Mouse (Mus musculus): Measurements from ENCODE around the gene Hpcal1. TPM values are rescaled to one million over a fixed set of nuclear protein-coding genes. Genes with fewer than 3 reads are reported as not detected.

The Hpcal1 gene
- polyA plus RNA-seq, 1 experiment from 2014 or later: 64.1 TPM

DNA sequence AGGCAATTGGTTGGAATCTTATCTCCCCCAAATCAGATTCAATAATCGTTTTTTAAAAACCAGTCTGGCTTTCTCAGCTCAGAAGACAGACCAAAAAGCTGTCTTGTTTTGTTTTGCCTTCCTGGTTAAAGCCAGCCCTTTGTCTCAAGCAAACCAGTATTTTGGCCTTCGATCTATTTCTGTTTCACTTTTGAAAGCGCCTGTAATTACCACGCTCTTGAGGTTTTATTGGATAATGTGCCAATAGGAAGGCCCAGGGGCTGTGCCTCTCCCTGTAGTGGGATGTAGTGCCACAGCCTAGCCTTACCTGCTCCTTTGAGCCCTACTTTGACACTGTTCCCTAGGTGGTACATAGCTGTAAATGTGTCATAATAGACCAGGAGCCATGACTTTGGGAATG lies 2.3 kb downstream of the Hpcal1 start:
- H3K4me2 ChIP-seq (ENCODE audit: low read depth, low read length): peak overlapping the region; percentile 91
- 58% methylated on average over 4 of the region's 4 CpGs for WGBS
- no peak overlapping the region for H3K27ac ChIP-seq (ENCODE audit: low read length)
- peaks cover 25% of the 10 kb centered on the region for H3K4me1 ChIP-seq (ENCODE audit: control insufficient read depth, insufficient read depth, low read length)
- peak overlapping the region; percentile 63; the same call in 1 of the 2 replicates for H3K4me3 ChIP-seq (replicated peaks; ENCODE audit: low read length)
- no peaks in the 10 kb centered on the region for H3K9me3 ChIP-seq (replicated peaks; ENCODE audit: control insufficient read depth, low read length)
- no peak for ATAC-seq (ENCODE audit: insufficient read depth, low FRiP score)
- no peaks in the 10 kb centered on the region for H3K27me3 ChIP-seq (ENCODE audit: control insufficient read depth, insufficient read depth, low read length)
- H3K9ac ChIP-seq (ENCODE audit: low read length): no peak overlapping the region
- no peaks in the 10 kb centered on the region for H3K36me3 ChIP-seq (ENCODE audit: control insufficient read depth, insufficient read depth, low read length)

DNA sequence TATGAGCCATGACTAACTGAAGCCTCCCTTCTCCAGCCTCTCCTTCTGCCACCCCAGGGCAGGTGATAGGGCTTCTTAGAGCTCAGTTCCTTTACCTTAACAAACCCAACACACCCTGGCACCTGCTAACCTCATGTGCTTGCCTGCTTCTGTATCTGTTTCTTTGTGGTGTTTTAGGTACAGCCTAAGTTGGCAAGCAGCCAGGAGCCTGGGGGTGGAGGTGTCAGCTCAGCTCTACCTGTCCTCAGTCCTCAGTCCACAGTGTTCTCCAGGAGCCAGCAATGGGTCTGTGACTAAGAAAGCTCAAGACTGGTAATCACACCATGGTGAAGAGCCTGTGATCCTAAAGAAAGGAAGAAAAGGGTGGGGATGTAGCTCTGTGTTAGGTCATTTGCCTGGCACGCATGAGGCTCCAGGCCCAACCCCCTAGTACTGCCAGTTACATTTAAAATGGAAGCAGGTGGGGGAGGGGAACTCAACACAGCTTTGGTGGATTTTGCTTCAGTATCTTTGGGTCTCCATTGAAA lies 4.0 kb downstream of the Hpcal1 start:
- no peak overlapping the region for H3K4me2 ChIP-seq (ENCODE audit: low read depth, low read length)
- H3K9me3 ChIP-seq (replicated peaks; ENCODE audit: control insufficient read depth, low read length): no peaks in the 10 kb centered on the region
- H3K9ac ChIP-seq (ENCODE audit: low read length): no peak overlapping the region
- H3K4me3 ChIP-seq (replicated peaks; ENCODE audit: low read length): no peak overlapping the region
- WGBS: 61% methylated on average over 1 of the region's 1 CpGs
- H3K27ac ChIP-seq (ENCODE audit: low read length): peak overlapping the region; percentile 2; the same call in 1 of the 2 replicates
- H3K27me3 ChIP-seq (ENCODE audit: control insufficient read depth, insufficient read depth, low read length): no peaks in the 10 kb centered on the region
- H3K36me3 ChIP-seq (ENCODE audit: control insufficient read depth, insufficient read depth, low read length): no peaks in the 10 kb centered on the region
- H3K4me1 ChIP-seq (ENCODE audit: control insufficient read depth, insufficient read depth, low read length): peaks cover 36% of the 10 kb centered on the region
- no peak for ATAC-seq (ENCODE audit: insufficient read depth, low FRiP score)

DNA sequence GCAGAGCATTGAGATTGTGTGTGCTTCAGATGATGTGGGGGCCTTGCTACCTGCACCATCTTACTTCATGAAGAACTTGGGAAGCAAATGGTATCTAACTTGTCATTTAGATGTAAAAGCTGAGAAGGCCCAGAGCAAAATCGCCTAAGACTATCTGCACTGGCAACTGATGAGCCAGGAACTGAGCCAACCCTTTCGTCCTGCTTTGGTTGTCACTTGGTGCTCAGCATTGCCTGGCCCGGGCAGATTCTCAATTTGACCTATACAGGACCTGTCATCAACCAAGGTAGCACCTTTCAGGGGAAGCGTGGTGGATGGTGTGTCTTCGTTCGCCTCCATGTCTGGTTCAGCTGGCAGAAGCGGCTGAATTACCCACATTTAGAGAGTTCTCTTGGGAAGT lies 5.7 kb downstream of the Hpcal1 start:
- Histone ChIP-seq H3K27me3 (ENCODE audit: control insufficient read depth, insufficient read depth, low read length) (no peaks in the 10 kb centered on the region), H3K4me2 (ENCODE audit: low read depth, low read length) (no peak overlapping the region), H3K27ac (ENCODE audit: low read length) (no peak overlapping the region), H3K4me3 (replicated peaks; ENCODE audit: low read length) (no peak overlapping the region), H3K36me3 (ENCODE audit: control insufficient read depth, insufficient read depth, low read length) (no peaks in the 10 kb centered on the region), H3K9me3 (replicated peaks; ENCODE audit: control insufficient read depth, low read length) (no peaks in the 10 kb centered on the region), H3K9ac (ENCODE audit: low read length) (no peak overlapping the region), H3K4me1 (ENCODE audit: control insufficient read depth, insufficient read depth, low read length) (peaks cover 51% of the 10 kb centered on the region)
- WGBS: 91% methylated on average over 7 of the region's 7 CpGs
- no peak for ATAC-seq (ENCODE audit: insufficient read depth, low FRiP score)

DNA sequence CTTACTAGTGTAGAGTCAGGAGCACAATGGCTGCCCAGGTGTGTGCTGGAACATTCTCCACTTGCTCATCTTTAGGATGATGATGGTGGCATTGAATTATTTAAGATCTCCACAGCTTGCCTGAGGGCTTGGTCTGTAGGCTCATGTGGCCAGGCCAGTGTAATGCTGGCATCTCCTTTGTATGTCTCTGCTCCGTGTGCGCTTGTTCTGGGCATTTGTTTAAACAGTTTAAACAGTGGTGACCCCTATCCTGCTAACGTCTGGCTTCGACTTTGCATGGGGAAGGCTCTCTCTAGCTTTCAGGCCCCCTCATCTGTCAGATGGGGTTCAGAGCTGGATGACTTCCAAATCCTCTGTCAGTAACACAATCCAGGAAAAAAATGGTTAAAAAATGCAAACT lies 8.3 kb downstream of the Hpcal1 start:
- ATAC-seq (ENCODE audit: insufficient read depth, low FRiP score): no peak
- Histone ChIP-seq H3K4me2 (ENCODE audit: low read depth, low read length) (no peak overlapping the region), H3K9ac (ENCODE audit: low read length) (no peak overlapping the region), H3K27ac (ENCODE audit: low read length) (no peak overlapping the region), H3K36me3 (ENCODE audit: control insufficient read depth, insufficient read depth, low read length) (no peaks in the 10 kb centered on the region), H3K9me3 (replicated peaks; ENCODE audit: control insufficient read depth, low read length) (no peaks in the 10 kb centered on the region), H3K27me3 (ENCODE audit: control insufficient read depth, insufficient read depth, low read length) (no peaks in the 10 kb centered on the region), H3K4me1 (ENCODE audit: control insufficient read depth, insufficient read depth, low read length) (peaks cover 47% of the 10 kb centered on the region), H3K4me3 (replicated peaks; ENCODE audit: low read length) (no peak overlapping the region)
- 13% methylated on average over 4 of the region's 4 CpGs for WGBS

DNA sequence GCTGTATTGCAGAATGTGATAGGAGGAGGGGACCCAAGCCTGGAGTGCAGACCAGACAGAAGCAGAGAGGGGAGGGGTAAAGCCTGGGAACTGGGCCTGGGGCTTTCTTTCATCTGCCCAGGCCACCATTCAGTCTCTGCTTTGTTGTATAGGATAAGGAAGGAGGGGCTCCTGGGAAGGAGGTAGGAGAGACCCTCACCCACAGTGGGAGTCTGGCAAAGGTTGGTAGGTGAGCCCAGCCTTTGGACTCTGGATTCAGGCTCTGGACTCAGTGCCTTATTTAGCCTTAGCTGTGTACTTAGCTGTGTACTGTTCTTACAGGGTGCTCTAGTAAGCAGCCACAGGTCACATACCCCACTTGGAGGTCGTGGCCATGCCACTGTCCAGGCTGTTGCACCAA lies 8.8 kb downstream of the Hpcal1 start:
- 79% methylated on average over 1 of the region's 1 CpGs for WGBS
- Histone ChIP-seq H3K27ac (ENCODE audit: low read length) (no peak overlapping the region), H3K9me3 (replicated peaks; ENCODE audit: control insufficient read depth, low read length) (no peaks in the 10 kb centered on the region), H3K4me1 (ENCODE audit: control insufficient read depth, insufficient read depth, low read length) (peaks cover 43% of the 10 kb centered on the region), H3K4me2 (ENCODE audit: low read depth, low read length) (no peak overlapping the region), H3K27me3 (ENCODE audit: control insufficient read depth, insufficient read depth, low read length) (no peaks in the 10 kb centered on the region), H3K4me3 (replicated peaks; ENCODE audit: low read length) (no peak overlapping the region), H3K9ac (ENCODE audit: low read length) (no peak overlapping the region), H3K36me3 (ENCODE audit: control insufficient read depth, insufficient read depth, low read length) (no peaks in the 10 kb centered on the region)
- ATAC-seq (ENCODE audit: insufficient read depth, low FRiP score): no peak

DNA sequence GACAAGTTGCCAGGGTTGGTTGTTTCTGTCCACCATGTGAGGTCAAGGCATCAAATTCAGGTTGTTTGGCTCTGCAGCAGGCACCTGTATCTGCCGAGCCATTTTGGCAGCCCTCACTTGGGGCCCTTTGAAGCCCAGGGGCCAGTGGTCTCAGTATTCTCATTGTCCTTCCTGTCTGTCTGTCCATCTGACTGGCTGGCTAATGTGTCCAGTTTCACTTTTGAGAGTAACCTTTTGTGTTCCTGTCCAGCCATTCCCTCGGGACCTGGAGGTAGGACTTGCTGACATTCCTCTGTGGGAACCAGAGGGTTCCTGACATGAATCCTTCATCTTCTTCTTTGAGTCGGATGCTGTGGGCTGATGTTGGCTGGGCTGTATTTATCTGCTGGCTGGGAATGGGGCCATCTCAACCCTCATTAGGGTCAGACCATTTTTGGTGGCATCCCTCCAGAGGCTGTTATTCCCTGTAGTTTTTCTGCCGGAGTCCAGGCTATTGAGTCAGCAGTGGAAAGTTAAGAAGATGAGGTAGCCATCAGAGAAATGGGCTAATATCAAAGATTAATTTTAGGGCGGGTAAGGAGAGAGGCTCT lies 10.6 kb downstream of the Hpcal1 start:
- H3K4me1 ChIP-seq (ENCODE audit: control insufficient read depth, insufficient read depth, low read length): peaks cover 36% of the 10 kb centered on the region
- no peaks in the 10 kb centered on the region for H3K36me3 ChIP-seq (ENCODE audit: control insufficient read depth, insufficient read depth, low read length)
- ATAC-seq (ENCODE audit: insufficient read depth, low FRiP score): no peak
- H3K27ac ChIP-seq (ENCODE audit: low read length): no peak overlapping the region; the same call in 1 of the 2 replicates
- H3K4me2 ChIP-seq (ENCODE audit: low read depth, low read length): no peak overlapping the region
- H3K9me3 ChIP-seq (replicated peaks; ENCODE audit: control insufficient read depth, low read length): no peaks in the 10 kb centered on the region
- H3K9ac ChIP-seq (ENCODE audit: low read length): no peak overlapping the region
- 56% methylated on average over 5 of the region's 5 CpGs for WGBS
- H3K4me3 ChIP-seq (replicated peaks; ENCODE audit: low read length): no peak overlapping the region
- no peaks in the 10 kb centered on the region for H3K27me3 ChIP-seq (ENCODE audit: control insufficient read depth, insufficient read depth, low read length)

DNA sequence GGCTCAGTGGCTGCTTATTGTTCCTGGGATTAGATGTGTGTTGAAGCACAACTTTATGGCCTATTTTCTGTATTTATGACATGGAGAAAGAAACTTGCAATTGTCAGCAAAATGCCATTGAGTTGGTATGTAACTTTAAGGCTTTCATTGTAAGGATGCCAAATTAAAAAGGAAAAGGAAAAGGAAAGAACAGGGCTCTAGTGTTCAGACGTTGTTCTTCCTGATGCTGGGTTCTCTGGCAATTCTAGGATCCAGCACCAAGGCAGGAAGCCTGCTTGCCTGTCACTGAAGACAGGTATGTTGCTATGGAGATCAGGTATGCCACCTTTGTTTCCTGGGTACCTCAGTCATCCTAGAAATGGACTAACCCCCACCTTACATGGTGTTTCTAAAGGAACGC lies 11.1 kb downstream of the Hpcal1 start:
- no peak for ATAC-seq (ENCODE audit: insufficient read depth, low FRiP score)
- WGBS: 33% methylated on average over 2 of the region's 2 CpGs

DNA sequence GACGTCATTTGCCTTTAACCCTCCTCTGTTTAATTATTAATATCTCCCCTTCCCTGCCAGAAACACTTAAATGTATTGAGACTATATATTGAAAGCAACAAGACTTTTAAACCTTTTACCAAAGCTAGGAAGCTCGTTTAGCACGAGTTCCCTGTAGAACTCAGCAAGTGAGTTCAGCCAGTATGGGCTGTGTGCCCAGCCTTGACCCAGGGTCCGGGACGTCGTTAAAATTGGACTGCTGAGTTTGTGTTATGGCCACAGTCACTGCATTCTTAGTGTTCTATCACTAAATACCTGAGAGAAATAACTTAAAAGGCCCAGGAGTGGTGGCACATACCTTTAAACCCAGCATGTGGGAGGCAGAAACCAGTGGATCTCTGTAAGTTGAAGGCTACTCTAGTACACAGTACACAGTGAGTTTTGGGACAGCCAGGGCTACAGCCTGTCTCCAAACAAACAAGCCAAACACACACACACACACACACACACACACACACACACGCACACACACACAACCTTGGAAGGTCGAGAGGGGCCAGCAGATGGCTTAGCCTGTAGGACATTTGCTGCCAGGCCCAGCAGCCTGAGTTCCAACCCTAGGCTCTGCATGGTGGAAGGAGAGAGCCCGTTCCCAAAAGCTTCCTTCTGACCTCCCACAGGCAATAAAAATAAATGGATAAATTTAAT lies 11.7 kb downstream of the Hpcal1 start:
- 46% methylated on average over 9 of the region's 9 CpGs for whole genome bisulfite sequencing
- Histone ChIP-seq H3K4me2 (ENCODE audit: low read depth, low read length) (no peak overlapping the region), H3K9me3 (replicated peaks; ENCODE audit: control insufficient read depth, low read length) (no peaks in the 10 kb centered on the region), H3K9ac (ENCODE audit: low read length) (no peak overlapping the region), H3K36me3 (ENCODE audit: control insufficient read depth, insufficient read depth, low read length) (no peaks in the 10 kb centered on the region), H3K27me3 (ENCODE audit: control insufficient read depth, insufficient read depth, low read length) (no peaks in the 10 kb centered on the region), H3K4me1 (ENCODE audit: control insufficient read depth, insufficient read depth, low read length) (peaks cover 36% of the 10 kb centered on the region), H3K4me3 (replicated peaks; ENCODE audit: low read length) (no peak overlapping the region), H3K27ac (ENCODE audit: low read length) (0 out of 2 replicates have a peak overlapping the region, but pooled peaks have one; percentile 44)
- ATAC-seq (ENCODE audit: insufficient read depth, low FRiP score): no peak

More for the DNA sequence above, 11.1 kb downstream of the Hpcal1 start:
- Histone ChIP-seq H3K4me1 (ENCODE audit: control insufficient read depth, insufficient read depth, low read length) (peaks cover 36% of the 10 kb centered on the region), H3K9ac (ENCODE audit: low read length) (no peak overlapping the region), H3K4me2 (ENCODE audit: low read depth, low read length) (no peak overlapping the region), H3K27ac (ENCODE audit: low read length) (no peak overlapping the region; the same call in 1 of the 2 replicates), H3K4me3 (replicated peaks; ENCODE audit: low read length) (no peak overlapping the region; the same call in 1 of the 2 replicates), H3K9me3 (replicated peaks; ENCODE audit: control insufficient read depth, low read length) (no peaks in the 10 kb centered on the region), H3K36me3 (ENCODE audit: control insufficient read depth, insufficient read depth, low read length) (no peaks in the 10 kb centered on the region), H3K27me3 (ENCODE audit: control insufficient read depth, insufficient read depth, low read length) (no peaks in the 10 kb centered on the region)

DNA sequence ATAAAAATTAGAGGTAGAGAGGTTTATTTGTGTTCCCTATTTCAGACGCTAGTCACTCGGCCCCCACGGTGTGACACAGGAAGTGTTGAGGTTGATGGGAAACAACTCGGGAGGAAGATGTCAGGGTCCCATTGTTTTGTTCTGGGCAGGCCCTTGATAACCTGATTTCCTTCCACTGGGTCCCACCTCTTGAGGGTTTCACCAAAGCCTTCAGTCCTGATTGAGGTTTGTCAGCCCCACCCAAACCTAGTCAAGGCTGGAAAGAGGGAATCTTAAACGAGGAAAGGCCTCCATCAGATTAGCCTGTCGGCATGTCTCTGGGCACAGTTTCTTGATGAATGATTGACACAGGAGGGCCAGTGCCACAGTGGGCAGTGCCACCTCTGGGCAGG lies 12.3 kb downstream of the Hpcal1 start:
- Histone ChIP-seq H3K4me1 (ENCODE audit: control insufficient read depth, insufficient read depth, low read length) (peaks cover 36% of the 10 kb centered on the region), H3K36me3 (ENCODE audit: control insufficient read depth, insufficient read depth, low read length) (no peaks in the 10 kb centered on the region), H3K4me3 (replicated peaks; ENCODE audit: low read length) (no peak overlapping the region), H3K9ac (ENCODE audit: low read length) (no peak overlapping the region), H3K9me3 (replicated peaks; ENCODE audit: control insufficient read depth, low read length) (no peaks in the 10 kb centered on the region), H3K4me2 (ENCODE audit: low read depth, low read length) (no peak overlapping the region), H3K27me3 (ENCODE audit: control insufficient read depth, insufficient read depth, low read length) (no peaks in the 10 kb centered on the region), H3K27ac (ENCODE audit: low read length) (no peak overlapping the region)
- no peak for ATAC-seq (ENCODE audit: insufficient read depth, low FRiP score)
- WGBS: 65% methylated on average over 6 of the region's 6 CpGs
